Mouse (Mus musculus) retina, postnatal 1 day (tissue): ENCODE measurements around the gene Mlh1.

Source experiments
- DNase-seq: peaks from one replicate; pipeline ENCODE4 v3.0.0-alpha.2; 2012

The Mlh1 gene

GRCm38 (mm10) chr9:111271434-111272160 lies at the start of gene Mlh1, which contains the start of gene Epm2aip1:
TSS of gene Mlh1 (minus strand) at chr9:111271791.
TSS of gene Epm2aip1 (plus strand) at chr9:111271929.
- peak; percentile 100 for DNase-seq

DNA sequence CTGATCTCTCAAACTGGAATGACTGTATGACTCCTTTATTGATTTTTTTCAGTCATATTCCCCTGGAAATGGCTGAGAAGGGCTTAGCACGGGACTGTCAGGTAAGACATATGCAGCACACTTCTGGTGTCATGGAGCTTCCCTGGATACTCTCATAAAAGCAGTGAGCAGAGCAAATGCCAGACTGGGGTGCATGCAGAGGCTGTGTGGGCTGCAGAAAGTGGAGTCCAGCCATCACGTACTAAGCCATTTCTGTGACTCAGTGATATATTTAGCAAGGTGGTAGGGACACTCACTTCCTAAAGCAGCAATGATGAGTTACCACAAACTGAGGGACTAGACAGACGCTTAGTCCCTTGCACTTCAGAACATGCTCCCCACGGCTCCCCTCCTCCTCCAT lies 49.3 kb upstream of the Mlh1 start:
- DNase-seq = no peak

- peak; percentile 62 for DNase-seq
Measured at GRCm38 (mm10) chr9:111314219-111314618, 42.6 kb upstream of the Mlh1 start.

DNA sequence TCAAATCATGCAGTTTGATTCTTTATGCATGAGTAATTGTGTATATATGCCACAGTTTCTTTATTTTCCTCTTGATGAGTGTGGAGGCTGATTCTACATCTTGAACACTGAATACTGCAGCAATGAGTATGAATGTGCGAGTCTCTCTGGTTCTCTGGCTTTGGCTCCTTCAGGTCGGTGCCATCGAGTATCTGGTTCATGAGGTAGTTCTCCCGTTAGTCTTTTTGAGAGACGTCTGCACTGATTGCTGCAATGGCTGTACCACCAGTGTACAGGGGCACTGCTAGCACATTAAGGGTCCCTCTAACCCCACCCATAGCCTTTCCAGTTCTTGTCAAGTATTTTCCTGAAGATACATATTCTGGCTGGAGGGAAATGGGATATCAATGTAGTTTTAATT lies 42.2 kb upstream of the Mlh1 start:
- no peak for DNase-seq

- DNase-seq = no peak
Measured at GRCm38 (mm10) chr9:111313299-111313698, 41.7 kb upstream of the Mlh1 start.

GRCm38 (mm10) chr9:111312442-111313141 lies 41.0 kb upstream of the Mlh1 start:
- peak; percentile 51 for DNase-seq

DNA sequence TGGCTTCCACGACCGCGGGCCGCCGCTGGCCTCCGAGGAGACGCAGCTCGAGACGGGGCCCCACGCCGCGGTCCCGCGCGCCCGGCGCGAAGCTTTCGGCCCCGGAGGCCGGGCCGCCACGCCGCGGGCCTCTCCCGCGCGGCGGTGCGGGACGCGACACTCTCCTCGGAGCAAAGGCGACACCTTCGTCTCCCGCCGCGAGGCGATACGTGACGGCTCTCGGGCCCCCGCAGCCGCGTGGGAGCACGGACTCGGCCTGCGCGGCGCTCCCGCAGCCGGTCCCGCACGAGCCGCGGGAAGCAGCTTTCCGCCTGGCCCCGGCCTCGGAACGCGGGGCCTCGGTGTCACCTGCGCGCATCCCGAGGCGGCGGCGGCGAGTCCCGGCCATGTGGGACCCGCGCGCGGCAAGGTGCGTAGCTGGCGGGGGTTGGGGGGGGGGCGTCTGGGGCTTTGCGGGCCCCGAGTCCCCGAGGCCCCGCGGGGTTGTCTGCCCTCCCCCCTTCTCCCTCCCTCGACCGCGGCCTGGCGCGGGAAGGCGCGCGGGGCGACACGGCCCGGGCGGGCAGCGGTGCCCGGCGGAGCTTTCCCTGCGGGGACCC lies 40.4 kb upstream of the Mlh1 start:
- peak; percentile 43 for DNase-seq

GRCm38 (mm10) chr9:111311031-111311842 lies 39.6 kb upstream of the Mlh1 start, which contains the start of gene Trank1:
TSS of gene Trank1 (plus strand) at chr9:111311739.
- peak; percentile 71 for DNase-seq

DNA sequence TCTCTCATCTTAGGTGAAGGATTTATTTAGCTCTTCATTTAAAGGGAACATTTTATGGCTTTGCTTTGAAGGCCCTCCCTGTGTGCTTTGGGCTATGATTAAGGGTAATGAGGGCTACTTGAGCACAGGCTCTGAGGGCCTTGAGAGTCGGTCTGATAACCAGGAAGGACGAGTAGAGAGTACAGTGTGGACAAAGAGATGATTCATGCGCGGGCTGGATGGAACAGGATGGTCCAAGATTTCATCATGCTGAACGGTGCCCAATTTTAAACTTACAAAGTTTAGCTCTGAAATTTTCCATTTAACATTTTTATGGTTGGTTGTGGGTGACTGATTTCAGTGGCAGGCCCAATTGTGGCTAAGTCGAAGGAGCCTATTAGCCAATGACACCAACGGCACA lies 34.6 kb upstream of the Mlh1 start:
- no peak for DNase-seq

- no peak for DNase-seq
Measured at GRCm38 (mm10) chr9:111304036-111304435, 32.4 kb upstream of the Mlh1 start.

DNA sequence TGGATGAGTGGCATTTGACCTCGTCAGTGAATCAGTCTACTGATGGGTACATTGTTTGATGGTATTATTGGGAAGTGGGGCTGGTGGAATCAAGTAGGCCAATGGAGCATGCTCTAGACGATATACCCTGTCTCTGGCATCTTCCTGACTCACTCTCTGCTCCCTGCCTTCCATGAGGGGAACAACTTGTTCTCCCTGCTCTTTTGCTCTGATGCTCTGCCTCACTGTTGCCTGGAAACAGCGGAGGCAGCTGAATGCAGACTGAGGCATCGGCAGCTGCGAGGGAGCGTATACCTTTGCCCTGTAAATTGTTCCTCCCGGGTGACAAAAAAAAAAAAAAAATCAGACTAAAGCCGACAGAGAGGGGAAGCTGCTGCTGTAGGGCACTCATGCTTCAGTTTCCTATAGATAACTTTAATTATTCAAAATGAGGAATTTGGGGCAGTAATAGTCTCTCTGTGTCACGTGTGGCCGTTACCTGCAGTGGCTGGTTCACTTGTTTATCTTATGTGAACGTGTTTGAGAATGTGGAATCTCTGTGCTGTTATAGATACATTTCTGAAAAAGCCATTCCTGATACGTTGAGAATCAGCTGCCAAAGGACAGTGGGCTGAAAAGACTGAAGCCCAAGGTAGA lies 30.7 kb upstream of the Mlh1 start:
- DNase-seq = no peak

GRCm38 (mm10) chr9:111298606-111299005 lies 27.0 kb upstream of the Mlh1 start:
- DNase-seq = no peak

GRCm38 (mm10) chr9:111296433-111296832 lies 24.8 kb upstream of the Mlh1 start:
- no peak for DNase-seq

GRCm38 (mm10) chr9:111295323-111295722 lies 23.7 kb upstream of the Mlh1 start:
- no peak for DNase-seq

DNA sequence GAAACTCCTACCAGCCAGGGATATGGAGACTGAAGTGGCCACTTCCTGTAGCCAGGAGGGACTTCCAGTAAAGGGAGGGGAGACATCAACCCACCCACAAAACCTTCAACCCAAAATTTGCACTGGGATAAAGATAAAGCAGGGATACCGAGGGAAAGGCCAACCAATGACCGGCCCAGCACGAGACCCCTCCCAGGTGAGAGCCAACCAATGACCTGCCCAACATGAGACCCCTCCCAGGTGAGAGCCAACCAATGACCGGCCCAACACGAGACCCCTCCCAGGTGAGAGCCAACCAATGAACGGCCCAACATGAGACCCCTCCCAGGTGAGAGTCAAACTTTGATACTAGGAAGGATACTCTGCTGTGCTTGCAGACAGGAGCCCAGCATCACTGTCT lies 23.3 kb upstream of the Mlh1 start:
- no peak for DNase-seq

DNA sequence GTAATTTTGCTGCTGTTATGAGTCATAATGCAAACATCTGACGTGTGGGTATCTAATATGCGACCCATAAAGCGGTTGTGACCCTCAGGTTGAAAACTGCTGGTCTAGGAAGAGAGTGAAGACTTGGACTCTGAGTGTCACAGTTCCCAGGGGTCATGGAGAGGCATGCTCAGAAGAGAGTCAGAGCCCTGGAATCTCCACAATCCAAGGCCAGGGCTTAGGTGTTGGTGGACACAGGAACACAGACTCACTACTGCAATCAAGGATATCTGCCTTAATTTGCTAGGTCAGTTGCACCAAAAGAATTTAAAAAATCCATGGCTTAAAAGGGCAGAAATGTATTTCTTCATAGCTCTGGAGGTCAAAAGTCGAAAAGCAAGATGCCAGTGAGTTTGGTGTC lies 21.6 kb upstream of the Mlh1 start:
- DNase-seq = no peak

GRCm38 (mm10) chr9:111290539-111291100 lies 19.0 kb upstream of the Mlh1 start:
- DNase-seq = no peak

DNA sequence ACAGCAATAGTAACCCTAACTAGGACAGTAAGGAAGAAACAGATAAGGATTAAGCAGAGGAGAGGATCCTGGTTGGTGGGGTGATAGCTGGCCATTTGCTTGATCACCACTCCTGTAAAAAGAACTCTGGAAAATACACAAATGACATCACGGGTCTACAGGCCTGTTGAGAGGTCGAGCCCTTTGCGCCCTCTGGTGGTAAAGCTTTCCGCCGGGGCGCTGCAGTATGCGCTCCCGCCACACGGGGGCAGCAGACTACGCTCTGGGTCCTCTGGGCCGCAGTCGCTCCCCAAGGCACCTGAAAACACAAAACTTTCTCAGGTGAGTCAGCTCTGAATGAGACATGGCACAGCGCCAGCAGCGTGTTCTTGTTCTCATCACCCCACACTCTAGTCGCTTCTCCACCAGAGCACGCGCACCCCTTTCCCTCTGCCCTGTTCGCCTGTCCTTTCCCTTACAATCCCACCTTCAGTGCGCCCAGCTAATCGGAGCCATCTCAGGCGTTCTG lies 18.3 kb upstream of the Mlh1 start:
- DNase-seq = peak; percentile 90

DNA sequence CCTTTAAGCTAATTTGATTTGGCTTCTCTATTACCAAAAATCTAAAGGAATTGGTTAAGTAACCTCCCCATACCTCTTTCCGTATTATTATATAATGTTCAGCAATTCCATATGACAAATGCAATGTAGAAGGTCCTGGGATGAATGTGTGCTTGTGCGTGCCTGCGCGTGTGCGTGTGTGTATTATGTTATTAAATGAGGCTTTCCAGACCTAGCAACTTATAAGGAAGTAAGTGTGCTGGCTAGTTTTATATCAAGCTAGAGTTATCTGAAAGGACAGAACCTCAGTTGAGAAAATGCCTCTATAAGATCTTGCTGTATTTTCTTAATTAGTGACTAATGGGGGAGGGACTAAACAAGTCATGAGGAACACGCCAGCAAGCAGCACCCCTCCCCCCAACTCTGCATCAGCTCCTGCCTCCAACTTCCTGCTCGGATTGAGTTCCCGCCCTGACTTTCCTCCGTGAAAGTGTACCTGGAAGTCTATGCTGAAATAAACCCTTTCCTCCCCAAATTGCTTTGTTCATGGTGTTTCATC lies 17.8 kb upstream of the Mlh1 start:
- DNase-seq = no peak

- no peak for DNase-seq
Measured at GRCm38 (mm10) chr9:111287956-111288355, 16.4 kb upstream of the Mlh1 start.

- DNase-seq = no peak
Measured at GRCm38 (mm10) chr9:111286468-111286867, 14.9 kb upstream of the Mlh1 start.

DNA sequence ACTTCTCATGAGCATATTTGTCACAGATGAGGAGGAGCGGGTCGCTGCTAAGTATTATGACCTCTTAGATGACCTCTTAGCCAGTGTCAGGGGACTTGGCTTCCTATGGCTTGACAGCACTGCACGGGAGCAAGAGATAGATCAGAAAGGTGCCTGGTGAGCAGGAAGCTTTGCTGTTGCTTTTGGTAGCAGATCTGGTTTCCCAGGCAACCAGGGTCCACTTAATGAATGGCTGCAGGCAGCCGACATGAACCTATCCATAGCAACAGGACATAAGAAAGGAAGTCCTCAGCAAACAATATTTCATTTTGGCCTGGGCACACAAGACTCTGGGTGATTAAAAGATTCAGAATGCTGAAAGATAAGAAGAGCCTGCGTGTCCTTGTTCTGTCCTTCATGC lies 14.1 kb upstream of the Mlh1 start:
- no peak for DNase-seq
